13 mouse cellular contexts compared by ENCODE assay signal in genomic region chr7:25341000-25341784, GRCm38 (mm10). TPM values are rescaled to one million over a fixed set of nuclear protein-coding genes. Genes with fewer than 3 reads are reported as not detected.
DNase-seq lines count a peak whose midpoint lies in the region; ATAC-seq and TF ChIP-seq lines count a peak whose summit lies in the region.
"Had no signal": no experiment of that assay in that cellular context is flagged by ENCODE, and none has a peak within 500 bp of the region (broad histone marks: within the 10 kb centered on the region; RNA-seq: fewer than 3 reads in every experiment).

No protein-coding gene starts in this region.

- peaks cover 76% of the 10 kb centered on the region for H3K36me3 ChIP-seq in embryonic facial prominence, embryonic 15.5 days
- peaks cover 55% of the 10 kb centered on the region for H3K36me3 ChIP-seq in hindbrain, embryonic 15.5 days
- peaks cover 19% of the 10 kb centered on the region for H3K36me3 ChIP-seq in midbrain, embryonic 16.5 days (ENCODE audit: control insufficient read depth, insufficient read depth, low read length)
- H3K36me3 ChIP-seq in stomach, postnatal 0 days (ENCODE audit: control insufficient read depth, insufficient read depth, low read length) = no peaks in the 10 kb centered on the region; the same call in 1 of the 2 replicates

- no peak for TF ChIP-seq EP300 in stomach, postnatal 0 days (optimal IDR thresholded peaks at IDR 0.05)

- no peaks in the 10 kb centered on the region for H3K4me1 ChIP-seq in embryonic facial prominence, embryonic 15.5 days
- H3K4me1 ChIP-seq in hindbrain, embryonic 15.5 days (replicated peaks) = no peaks in the 10 kb centered on the region
- no peaks in the 10 kb centered on the region; the same call in 1 of the 2 replicates for H3K4me1 ChIP-seq in midbrain, embryonic 16.5 days (ENCODE audit: control insufficient read depth, insufficient read depth, low read length)
- no peaks in the 10 kb centered on the region for H3K4me1 ChIP-seq in stomach, postnatal 0 days (replicated peaks; ENCODE audit: control insufficient read depth, insufficient read depth)
- H3K4me1 ChIP-seq: limb, embryonic 15.5 days; stomach, embryonic 15.5 days had no signal

- WGBS in embryonic facial prominence, embryonic 15.5 days = 76% methylated on average over 20 of the region's 20 CpGs
- 69% methylated on average over 20 of the region's 20 CpGs for WGBS in hindbrain, embryonic 15.5 days
- 67% methylated on average over 20 of the region's 20 CpGs for WGBS in midbrain, embryonic 16.5 days
- WGBS in stomach, postnatal 0 days = 79% methylated on average over 19 of the region's 20 CpGs

- no peak for TF ChIP-seq CTCF in left cerebral cortex, adult 2 months (IDR thresholded peaks at IDR 0.05)
- TF ChIP-seq CTCF in stomach, postnatal 0 days (IDR thresholded peaks at IDR 0.05; ENCODE audit: low read depth) = no peak

- H3K27me3 ChIP-seq in embryonic facial prominence, embryonic 15.5 days = no peaks in the 10 kb centered on the region
- no peaks in the 10 kb centered on the region for H3K27me3 ChIP-seq in hindbrain, embryonic 15.5 days
- no peaks in the 10 kb centered on the region for H3K27me3 ChIP-seq in midbrain, embryonic 16.5 days (ENCODE audit: control insufficient read depth, insufficient read depth, low read depth, low read length)
- H3K27me3 ChIP-seq in stomach, postnatal 0 days (ENCODE audit: control insufficient read depth, insufficient read depth, low read length) = no peaks in the 10 kb centered on the region
- H3K27me3 ChIP-seq: limb, embryonic 15.5 days; stomach, embryonic 15.5 days had no signal

- H3K9me3 ChIP-seq in embryonic facial prominence, embryonic 15.5 days (replicated peaks) = no peaks in the 10 kb centered on the region
- no peaks in the 10 kb centered on the region for H3K9me3 ChIP-seq in hindbrain, embryonic 15.5 days
- no peaks in the 10 kb centered on the region for H3K9me3 ChIP-seq in midbrain, embryonic 16.5 days (replicated peaks; ENCODE audit: control insufficient read depth, low read length, poor library complexity, severe bottlenecking)
- no peaks in the 10 kb centered on the region for H3K9me3 ChIP-seq in stomach, postnatal 0 days (ENCODE audit: control insufficient read depth, low read length)
- H3K9me3 ChIP-seq: limb, embryonic 15.5 days; stomach, embryonic 15.5 days had no signal

- no peak overlapping the region for H3K4me3 ChIP-seq in left cerebral cortex, adult 2 months
- H3K4me3 ChIP-seq in embryonic facial prominence, embryonic 15.5 days (replicated peaks) = no peak overlapping the region
- H3K4me3 ChIP-seq in hindbrain, embryonic 15.5 days = no peak overlapping the region
- no peak overlapping the region for H3K4me3 ChIP-seq in midbrain, embryonic 16.5 days (ENCODE audit: low read depth, low read length)
- H3K4me3 ChIP-seq in stomach, postnatal 0 days (ENCODE audit: low read depth, low read length) = no peak overlapping the region
- H3K4me3 ChIP-seq: limb, embryonic 15.5 days; stomach, embryonic 15.5 days had no signal

- H3K9ac ChIP-seq in embryonic facial prominence, embryonic 15.5 days = no peak overlapping the region
- no peak overlapping the region for H3K9ac ChIP-seq in hindbrain, embryonic 15.5 days
- H3K9ac ChIP-seq in midbrain, embryonic 16.5 days (ENCODE audit: low read depth, low read length) = peak overlapping the region; percentile 6; the same call in 1 of the 2 replicates
- H3K9ac ChIP-seq in stomach, postnatal 0 days (ENCODE audit: low read length) = no peak overlapping the region
- H3K9ac ChIP-seq: limb, embryonic 15.5 days; stomach, embryonic 15.5 days had no signal

- DNase-seq in left cerebral cortex, postnatal 10 days (ENCODE audit: extremely low spot score in 1 of 2, low spot score in 2 of 2) = peak; percentile 42 to 53
- no peak for DNase-seq in left cerebral cortex, adult 2 months (ENCODE audit: extremely low spot score in 1 of 2, low spot score in 2 of 2)
- no peak for DNase-seq in ovary, postnatal 36 days (ENCODE audit: low spot score)
- DNase-seq in stomach, postnatal 0 days (ENCODE audit: low spot score) = no peak
- DNase-seq: cerebellum, postnatal 36 days; gastrocnemius, postnatal 36 days; kidney, adult 2 months had no signal

- intact Hi-C loops in left cerebral cortex, postnatal 10 days (cut with DNase I) = no loop called here
- intact Hi-C loops in left cerebral cortex, adult 2 months (cut with DNase I) = no loop called here

- no peak overlapping the region for H3K4me2 ChIP-seq in embryonic facial prominence, embryonic 15.5 days (replicated peaks)
- H3K4me2 ChIP-seq in hindbrain, embryonic 15.5 days = no peak overlapping the region
- no peak overlapping the region for H3K4me2 ChIP-seq in midbrain, embryonic 16.5 days (ENCODE audit: low read length)
- no peak overlapping the region for H3K4me2 ChIP-seq in stomach, postnatal 0 days (replicated peaks; ENCODE audit: low read depth)
- H3K4me2 ChIP-seq: limb, embryonic 15.5 days; stomach, embryonic 15.5 days had no signal

- H3K27ac ChIP-seq in left cerebral cortex, adult 2 months = no peak overlapping the region
- no peak overlapping the region for H3K27ac ChIP-seq in embryonic facial prominence, embryonic 15.5 days (replicated peaks)
- H3K27ac ChIP-seq in hindbrain, embryonic 15.5 days (replicated peaks) = no peak overlapping the region
- H3K27ac ChIP-seq in midbrain, embryonic 16.5 days (ENCODE audit: low read length) = peak overlapping the region; percentile 71
- H3K27ac ChIP-seq in stomach, postnatal 0 days (replicated peaks) = no peak overlapping the region
- H3K27ac ChIP-seq: limb, embryonic 15.5 days; stomach, embryonic 15.5 days had no signal

- 0 out of 2 replicates have a peak, but pooled peaks have one; percentile 23 for ATAC-seq in embryonic facial prominence, embryonic 15.5 days (ENCODE audit: insufficient number of reproducible peaks, low FRiP score, low TSS enrichment, low read depth)
- peak; percentile 69 for ATAC-seq in hindbrain, embryonic 15.5 days (ENCODE audit: low FRiP score, low read depth)
- ATAC-seq in midbrain, embryonic 16.5 days = peak; percentile 82
- no peak; the same call in 1 of the 2 replicates for ATAC-seq in stomach, postnatal 0 days (ENCODE audit: low FRiP score, low TSS enrichment)

RNA-seq across cellular contexts. Expression of gene Megf8, which starts 24.2 kb away (rescaled TPM):
- total RNA-seq in left cerebral cortex, postnatal 10 days (2021) = 10 to 100 TPM; 90.4 to 91.8 TPM
- total RNA-seq in left cerebral cortex, adult 2 months (2021) = 100 to 1,000 TPM; 110 to 115 TPM
- 16.4 and 17.3 TPM in 2 replicates for polyA plus RNA-seq in embryonic facial prominence, embryonic 15.5 days (2015; fragmentation: Nextera tagmentation; extraction: Ambion mirVana)
- polyA plus RNA-seq in hindbrain, embryonic 15.5 days (2015; fragmentation: Nextera tagmentation; extraction: Ambion mirVana) = 23.9 and 25.1 TPM in 2 replicates
- 23.2 and 23.4 TPM in 2 replicates for polyA plus RNA-seq in midbrain, embryonic 16.5 days (2015; fragmentation: Nextera tagmentation; extraction: Ambion mirVana)
- 3.3 and 3.6 TPM in 2 replicates for polyA plus RNA-seq in stomach, postnatal 0 days (2015; fragmentation: Nextera tagmentation; extraction: Ambion mirVana)

RNA-seq across cellular contexts. Expression of gene Cnfn, which starts 28.3 kb away (rescaled TPM):
- not detected for total RNA-seq in left cerebral cortex, postnatal 10 days (2021)
- total RNA-seq in left cerebral cortex, adult 2 months (2021) = not detected
- polyA plus RNA-seq in embryonic facial prominence, embryonic 15.5 days (2015; fragmentation: Nextera tagmentation; extraction: Ambion mirVana) = 382 and 413 TPM in 2 replicates
- polyA plus RNA-seq in hindbrain, embryonic 15.5 days (2015; fragmentation: Nextera tagmentation; extraction: Ambion mirVana) = not detected in 2 replicates
- polyA plus RNA-seq in midbrain, embryonic 16.5 days (2015; fragmentation: Nextera tagmentation; extraction: Ambion mirVana) = not detected in 2 replicates
- 4,615 and 4,883 TPM in 2 replicates for polyA plus RNA-seq in stomach, postnatal 0 days (2015; fragmentation: Nextera tagmentation; extraction: Ambion mirVana)
- total RNA-seq: gastrocnemius, postnatal 36 days had no signal
- polyA plus RNA-seq: heart, postnatal 0 days; kidney, adult 2 months had no signal

RNA-seq across cellular contexts. Expression of gene Tmem145, which starts 35.3 kb away (rescaled TPM):
- 10 to 100 TPM; 89.2 to 91.0 TPM for total RNA-seq in left cerebral cortex, postnatal 10 days (2021)
- total RNA-seq in left cerebral cortex, adult 2 months (2021) = 10 to 100 TPM; 51.8 to 59.3 TPM
- 1.2 and 1.8 TPM in 2 replicates for polyA plus RNA-seq in embryonic facial prominence, embryonic 15.5 days (2015; fragmentation: Nextera tagmentation; extraction: Ambion mirVana)
- polyA plus RNA-seq in hindbrain, embryonic 15.5 days (2015; fragmentation: Nextera tagmentation; extraction: Ambion mirVana) = 84.1 and 101 TPM in 2 replicates
- polyA plus RNA-seq in midbrain, embryonic 16.5 days (2015; fragmentation: Nextera tagmentation; extraction: Ambion mirVana) = 83.8 and 98.0 TPM in 2 replicates
- polyA plus RNA-seq in stomach, postnatal 0 days (2015; fragmentation: Nextera tagmentation; extraction: Ambion mirVana) = 0.67 and 1.1 TPM in 2 replicates
- total RNA-seq: gastrocnemius, postnatal 36 days had no signal
- polyA plus RNA-seq: heart, postnatal 0 days had no signal

RNA-seq across cellular contexts. Expression of gene Prr19, which starts 40.0 kb away (rescaled TPM):
- total RNA-seq in left cerebral cortex, postnatal 10 days (2021) = under 1 TPM in 1 of 2 experiments, not detected in 1; 0.28 TPM
- total RNA-seq in left cerebral cortex, adult 2 months (2021) = under 1 TPM in 1 of 2 experiments, not detected in 1; 0.27 TPM
- polyA plus RNA-seq in embryonic facial prominence, embryonic 15.5 days (2015; fragmentation: Nextera tagmentation; extraction: Ambion mirVana) = 0.49 and 0.65 TPM in 2 replicates
- polyA plus RNA-seq in hindbrain, embryonic 15.5 days (2015; fragmentation: Nextera tagmentation; extraction: Ambion mirVana) = 3.5 and 4.6 TPM in 2 replicates
- polyA plus RNA-seq in midbrain, embryonic 16.5 days (2015; fragmentation: Nextera tagmentation; extraction: Ambion mirVana) = 4.3 and 5.6 TPM in 2 replicates
- 0.07 TPM in 1 of 2 replicates, not detected in the other for polyA plus RNA-seq in stomach, postnatal 0 days (2015; fragmentation: Nextera tagmentation; extraction: Ambion mirVana)
- total RNA-seq: gastrocnemius, postnatal 36 days had no signal
- polyA plus RNA-seq: heart, postnatal 0 days had no signal

RNA-seq across cellular contexts. Expression of gene Pafah1b3, which starts 43.4 kb away (rescaled TPM):
- total RNA-seq in left cerebral cortex, postnatal 10 days (2021) = 10 to 100 TPM; 64.1 to 67.5 TPM
- 10 to 100 TPM; 27.9 to 34.2 TPM for total RNA-seq in left cerebral cortex, adult 2 months (2021)
- 213 and 216 TPM in 2 replicates for polyA plus RNA-seq in embryonic facial prominence, embryonic 15.5 days (2015; fragmentation: Nextera tagmentation; extraction: Ambion mirVana)
- 558 and 579 TPM in 2 replicates for polyA plus RNA-seq in hindbrain, embryonic 15.5 days (2015; fragmentation: Nextera tagmentation; extraction: Ambion mirVana)
- polyA plus RNA-seq in midbrain, embryonic 16.5 days (2015; fragmentation: Nextera tagmentation; extraction: Ambion mirVana) = 672 and 703 TPM in 2 replicates
- polyA plus RNA-seq in stomach, postnatal 0 days (2015; fragmentation: Nextera tagmentation; extraction: Ambion mirVana) = 125 and 126 TPM in 2 replicates

Comparison
In these comparisons a context has a peak if more than half of its experiments do, and no peak if none do; other contexts are left out.
1. DNase-seq: peak in left cerebral cortex, postnatal 10 days (2 of 2); none in left cerebral cortex, adult 2 months (0 of 2), ovary, postnatal 36 days (single experiment) and stomach, postnatal 0 days (single experiment).
2. RNA of gene Cnfn, which starts 28.3 kb away (polyA plus RNA-seq): 4,615 to 4,883 TPM in stomach, postnatal 0 days and 382 to 413 TPM in embryonic facial prominence, embryonic 15.5 days; not detected in midbrain, embryonic 16.5 days and not detected in hindbrain, embryonic 15.5 days; every median in the first group is over 100 times any median in the second.
3. RNA of gene Tmem145, which starts 35.3 kb away (polyA plus RNA-seq): 84.1 to 101 TPM in hindbrain, embryonic 15.5 days and 83.8 to 98.0 TPM in midbrain, embryonic 16.5 days; 1.2 to 1.8 TPM in embryonic facial prominence, embryonic 15.5 days and 0.67 to 1.1 TPM in stomach, postnatal 0 days; every median in the first group is over 10 times any median in the second.